Mouse (Mus musculus) midbrain, embryonic 13.5 days (tissue): ENCODE results near the gene Hoxa2. TPM values are rescaled to one million over a fixed set of nuclear protein-coding genes. Genes with fewer than 3 reads are reported as not detected.

Experiments
- ATAC-seq: fragments of 200-750 bp; cut with Nextera tagmentation; 2 replicates; pipeline ENCODE4 v1.8.0; 2017; ENCODE audit warnings: mild to moderate bottlenecking, moderate TSS enrichment, moderate library complexity
- H3K27ac ChIP-seq: fragments of 300-500 bp; sonication (generic); 2 replicates; pipeline ENCODE4 v1.5.1; 2015; ENCODE audit warnings: inconsistent platforms, mild to moderate bottlenecking, moderate library complexity
- H3K27me3 ChIP-seq: fragments of 300-500 bp; sonication (generic); 2 replicates; pipeline ENCODE4 v1.6.1; 2015; ENCODE audit warnings: mild to moderate bottlenecking, inconsistent platforms
- H3K36me3 ChIP-seq: fragments of 300-500 bp; sonication (generic); 2 replicates; pipeline ENCODE4 v1.6.1; 2015; ENCODE audit warnings: mild to moderate bottlenecking, inconsistent platforms
- H3K4me1 ChIP-seq: fragments of 300-500 bp; sonication (generic); replicated peaks from 2 replicates; pipeline ENCODE4 v1.6.1; 2015; ENCODE audit warnings: inconsistent platforms
- H3K4me2 ChIP-seq: fragments of 300-500 bp; sonication (generic); replicated peaks from 2 replicates; pipeline ENCODE4 v1.6.1; 2015; ENCODE audit warnings: moderate library complexity, mild to moderate bottlenecking, inconsistent platforms
- H3K4me3 ChIP-seq: fragments of 300-500 bp; sonication (generic); replicated peaks from 2 replicates; pipeline ENCODE4 v1.5.1; 2015; ENCODE audit warnings: mild to moderate bottlenecking, inconsistent platforms
- H3K9ac ChIP-seq: fragments of 300-500 bp; sonication (generic); replicated peaks from 2 replicates; pipeline ENCODE4 v1.6.1; 2015; ENCODE audit warnings: mild to moderate bottlenecking, inconsistent platforms
- H3K9me3 ChIP-seq: fragments of 300-500 bp; sonication (generic); 2 replicates; pipeline ENCODE4 v1.6.1; 2016; ENCODE audit warnings: mild to moderate bottlenecking, inconsistent platforms
- WGBS: fragments of 180-500 bp; shearing (Covaris S2); methylation state at CpG from one replicate; pipeline ENCODE4 v1.1.7; 2015; 5-methylcytosine and 5-hydroxymethylcytosine counted together
- polyA plus RNA-seq: library from polyadenylated mRNA; unstranded; fragments of >200 nt; fragmentation: Nextera tagmentation; extraction: Ambion mirVana; gene quantifications from 2 replicates; pipeline ENCODE4 v1.2.1, GENCODE M21; 2015

The Hoxa2 gene
- polyA plus RNA-seq, 1 experiment from 2014 or later = not detected

DNA sequence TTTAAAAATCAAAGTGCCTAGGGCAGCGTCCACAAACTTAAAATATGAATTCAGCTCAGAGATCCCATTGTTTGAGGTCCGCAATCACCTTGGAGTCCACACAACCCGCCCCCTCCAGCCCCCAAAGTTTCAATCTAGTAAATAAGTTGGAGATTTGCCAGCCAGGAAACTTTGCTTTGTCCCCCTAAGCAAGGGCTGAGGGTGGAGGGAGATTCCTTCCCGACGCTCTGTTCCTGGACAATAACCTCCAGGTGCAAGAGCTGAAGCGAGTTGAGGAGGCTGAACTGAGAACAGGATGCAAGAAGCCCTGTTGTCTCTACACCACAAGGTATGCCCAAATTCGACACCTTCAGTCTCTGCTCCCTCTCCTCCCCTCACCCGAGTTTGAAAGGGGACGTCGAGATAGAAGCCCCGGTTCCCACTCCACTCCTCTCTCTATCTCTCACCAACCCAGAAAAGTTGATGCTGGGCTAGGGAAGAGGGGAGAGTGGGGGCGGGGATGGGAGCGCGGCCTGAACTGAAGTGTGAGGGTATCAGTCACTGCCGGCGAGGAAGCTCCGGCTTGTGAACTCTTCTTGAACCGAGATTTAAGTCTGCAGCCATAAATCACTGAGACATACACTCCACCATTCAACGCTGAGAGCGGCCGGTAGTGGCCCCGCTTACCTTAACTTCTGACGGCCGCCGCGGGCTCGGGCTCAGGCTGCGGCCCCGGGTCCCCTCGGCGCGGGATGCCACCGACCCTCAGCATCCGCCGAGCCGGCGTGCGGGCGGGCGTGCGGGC, 10.5 kb upstream of the Hoxa2 start:
- Histone ChIP-seq H3K4me1 (peaks cover 7% of the 10 kb centered on the region), H3K4me2 (no peak overlapping the region), H3K27me3 (peaks cover 99% of the 10 kb centered on the region), H3K9me3 (no peaks in the 10 kb centered on the region), H3K27ac (no peak overlapping the region), H3K9ac (no peak overlapping the region), H3K36me3 (no peaks in the 10 kb centered on the region), H3K4me3 (no peak overlapping the region)
- no peak for ATAC-seq
- under 1% methylated on average over 41 of the region's 41 CpGs for WGBS

DNA sequence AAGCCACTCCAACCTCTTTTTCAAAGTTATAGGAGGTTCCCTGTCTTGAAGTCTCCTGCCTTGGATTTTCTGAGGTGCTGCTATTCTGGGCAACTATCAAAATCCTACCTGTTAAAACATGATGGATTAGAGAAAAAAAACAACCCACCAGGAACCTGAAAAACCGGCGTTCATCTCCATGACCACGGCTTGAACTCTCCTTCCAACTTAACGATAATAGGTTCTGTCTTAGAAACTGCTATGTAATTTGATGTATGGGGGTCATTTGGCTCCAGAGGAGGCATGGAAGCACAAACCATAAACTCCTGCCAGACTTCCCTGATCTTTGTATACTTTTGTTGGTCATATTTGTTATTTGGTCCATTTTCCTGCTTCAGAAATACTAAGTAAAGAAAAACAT, 9.0 kb upstream of the Hoxa2 start:
- 8% methylated on average over 4 of the region's 4 CpGs for WGBS
- Histone ChIP-seq H3K9ac (no peak overlapping the region), H3K4me2 (no peak overlapping the region)

DNA sequence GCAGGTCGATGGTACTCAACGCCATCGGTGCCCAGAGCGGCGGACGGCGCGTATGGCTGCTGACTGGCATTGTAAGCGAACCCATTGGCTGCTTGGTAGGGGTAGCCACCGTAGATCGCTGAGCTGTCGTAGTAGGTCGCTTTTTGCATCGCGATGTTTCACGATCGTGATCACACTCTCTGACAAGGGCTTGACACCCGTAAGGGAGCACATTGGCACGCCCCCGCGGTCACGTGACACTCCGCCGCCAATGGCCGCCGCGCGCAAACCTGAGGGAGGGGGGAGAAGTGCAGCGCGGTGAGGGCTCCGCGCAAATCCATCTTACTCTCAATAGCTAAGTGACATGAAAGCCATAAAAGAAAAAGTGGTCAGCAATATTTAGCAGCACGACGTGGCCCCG, 7.9 kb upstream of the Hoxa2 start:
- peaks cover 98% of the 10 kb centered on the region for H3K27me3 ChIP-seq
- no peak for ATAC-seq

More for the DNA sequence above, 9.0 kb upstream of the Hoxa2 start:
- H3K36me3 ChIP-seq = no peaks in the 10 kb centered on the region
- H3K27ac ChIP-seq = no peak overlapping the region
- no peaks in the 10 kb centered on the region for H3K9me3 ChIP-seq
- no peak overlapping the region for H3K4me3 ChIP-seq
- ATAC-seq = no peak
- peaks cover 7% of the 10 kb centered on the region for H3K4me1 ChIP-seq
- peaks cover 98% of the 10 kb centered on the region for H3K27me3 ChIP-seq

DNA sequence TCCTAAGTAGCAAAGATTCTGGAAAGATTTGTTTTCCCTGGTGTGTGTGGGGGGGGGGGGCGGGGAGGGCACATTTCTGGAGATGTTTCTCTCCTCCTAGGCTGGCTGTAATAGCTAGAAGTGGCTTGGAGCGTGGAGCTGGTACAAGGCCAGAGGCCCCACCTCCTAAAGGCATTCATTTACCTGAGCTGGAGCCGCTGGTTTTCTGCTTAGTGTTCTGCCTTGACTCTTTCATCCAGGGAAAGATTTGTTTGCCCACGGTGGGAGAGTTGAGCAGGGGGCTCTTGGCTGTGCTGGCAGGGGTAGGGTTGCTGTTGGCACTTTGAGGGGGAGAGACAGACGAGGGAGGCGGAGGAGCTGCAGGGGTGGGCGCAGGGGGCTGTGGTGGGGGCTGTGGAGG, 7.3 kb upstream of the Hoxa2 start:
- no peaks in the 10 kb centered on the region for H3K9me3 ChIP-seq
- peaks cover 98% of the 10 kb centered on the region for H3K27me3 ChIP-seq
- H3K36me3 ChIP-seq = no peaks in the 10 kb centered on the region
- no peak overlapping the region for H3K4me2 ChIP-seq
- no peak overlapping the region for H3K9ac ChIP-seq
- no peak for ATAC-seq
- no peak overlapping the region for H3K4me3 ChIP-seq
- H3K4me1 ChIP-seq = peaks cover 7% of the 10 kb centered on the region
- 4% methylated on average over 7 of the region's 7 CpGs for WGBS
- no peak overlapping the region for H3K27ac ChIP-seq

More for the DNA sequence above, 7.9 kb upstream of the Hoxa2 start:
- Histone ChIP-seq H3K9me3 (no peaks in the 10 kb centered on the region), H3K27ac (no peak overlapping the region), H3K9ac (no peak overlapping the region), H3K4me1 (peaks cover 7% of the 10 kb centered on the region), H3K4me3 (peak overlapping the region; percentile 1; the same call in 1 of the 2 replicates), H3K4me2 (peak overlapping the region; percentile 22; the same call in 1 of the 2 replicates), H3K36me3 (no peaks in the 10 kb centered on the region)
- WGBS = 0% methylated on average over 35 of the region's 35 CpGs

DNA sequence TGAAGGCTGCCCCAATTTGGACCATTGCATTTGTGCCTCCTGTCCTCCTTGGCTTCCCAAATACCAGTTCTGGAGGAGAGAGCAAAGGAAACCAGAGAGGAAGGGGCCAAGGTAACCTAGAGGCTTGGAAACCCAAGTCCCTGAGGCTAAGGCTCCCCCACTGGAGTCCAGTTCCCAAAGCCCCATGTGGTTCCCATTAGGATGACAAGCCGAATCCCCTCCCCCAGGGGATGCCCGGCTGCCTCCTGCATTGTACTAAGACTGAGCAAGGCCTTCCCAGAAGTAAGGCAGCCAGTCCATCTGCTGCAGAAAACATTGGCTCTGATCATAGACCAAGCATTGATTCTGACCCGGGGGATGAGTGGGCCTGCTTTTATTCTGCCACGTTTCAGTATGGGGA, 6.7 kb upstream of the Hoxa2 start:
- H3K4me1 ChIP-seq = peaks cover 7% of the 10 kb centered on the region
- no peaks in the 10 kb centered on the region for H3K9me3 ChIP-seq
- no peak overlapping the region for H3K4me2 ChIP-seq
- H3K36me3 ChIP-seq = no peaks in the 10 kb centered on the region
- ATAC-seq = no peak
- no peak overlapping the region for H3K9ac ChIP-seq
- H3K4me3 ChIP-seq = no peak overlapping the region
- H3K27ac ChIP-seq = no peak overlapping the region
- 5% methylated on average over 4 of the region's 4 CpGs for WGBS
- peaks cover 98% of the 10 kb centered on the region for H3K27me3 ChIP-seq

DNA sequence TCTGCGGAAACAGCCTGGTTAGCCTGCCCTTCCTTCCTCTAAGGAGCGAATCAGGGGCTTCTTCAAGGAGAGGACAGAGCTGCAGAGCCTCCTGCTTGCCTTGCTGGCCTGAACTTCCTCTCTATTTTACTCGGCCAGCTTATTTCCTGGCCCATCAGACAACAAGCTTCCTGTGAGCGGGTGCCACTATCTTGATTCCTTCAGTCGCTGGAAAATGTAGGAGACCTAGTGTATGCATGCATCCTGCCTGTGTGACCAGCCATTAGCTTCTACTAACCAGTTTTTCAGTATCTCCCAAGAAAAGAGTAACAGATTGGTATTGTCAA, 6.2 kb upstream of the Hoxa2 start:
- H3K36me3 ChIP-seq = no peaks in the 10 kb centered on the region
- H3K9ac ChIP-seq = no peak overlapping the region
- 2% methylated on average over 5 of the region's 5 CpGs for whole genome bisulfite sequencing
- no peak overlapping the region for H3K4me3 ChIP-seq
- H3K4me2 ChIP-seq = no peak overlapping the region
- H3K4me1 ChIP-seq = peaks cover 7% of the 10 kb centered on the region
- H3K9me3 ChIP-seq = no peaks in the 10 kb centered on the region
- no peak overlapping the region for H3K27ac ChIP-seq
- no peak for ATAC-seq
- peaks cover 98% of the 10 kb centered on the region for H3K27me3 ChIP-seq

DNA sequence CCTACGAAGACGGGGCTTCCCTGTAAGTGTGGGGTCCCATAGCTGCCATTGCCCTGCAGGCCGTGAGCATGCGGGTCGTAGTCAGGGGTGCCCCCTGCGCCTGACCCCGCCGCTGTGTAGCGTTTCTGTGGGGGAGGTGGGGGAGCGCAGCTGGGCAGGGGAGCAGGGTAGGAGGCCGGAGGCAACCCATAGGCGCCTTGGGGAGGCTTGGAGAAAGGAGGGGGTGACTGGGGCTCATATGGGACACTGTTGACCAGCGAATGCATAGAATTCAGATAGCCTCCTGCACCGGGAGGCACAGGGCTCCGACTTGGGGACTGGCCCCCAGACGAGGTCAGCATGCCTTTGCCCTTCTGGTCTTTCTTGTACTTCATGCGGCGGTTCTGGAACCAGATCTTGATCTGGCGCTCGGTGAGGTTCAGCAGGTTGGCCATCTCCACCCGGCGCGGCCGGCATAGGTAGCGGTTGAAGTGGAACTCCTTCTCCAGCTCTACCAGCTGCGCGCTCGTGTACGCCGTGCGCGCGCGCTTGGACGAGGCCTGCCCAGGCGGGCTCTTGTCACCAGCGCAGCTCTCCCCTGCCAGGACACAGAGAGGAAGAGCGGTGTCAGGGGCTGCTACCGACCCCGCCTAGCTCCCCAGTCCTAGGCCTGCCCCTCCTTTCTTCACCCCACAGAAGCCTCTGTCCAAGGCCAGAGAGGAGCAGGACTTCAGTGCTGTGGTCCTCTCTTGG, 5.7 kb upstream of the Hoxa2 start:
- ATAC-seq = no peak
- Histone ChIP-seq H3K36me3 (no peaks in the 10 kb centered on the region), H3K4me1 (peaks cover 7% of the 10 kb centered on the region), H3K27me3 (peaks cover 98% of the 10 kb centered on the region), H3K4me2 (no peak overlapping the region), H3K4me3 (no peak overlapping the region), H3K9ac (no peak overlapping the region), H3K9me3 (no peaks in the 10 kb centered on the region), H3K27ac (no peak overlapping the region)
- under 1% methylated on average over 40 of the region's 40 CpGs for WGBS

DNA sequence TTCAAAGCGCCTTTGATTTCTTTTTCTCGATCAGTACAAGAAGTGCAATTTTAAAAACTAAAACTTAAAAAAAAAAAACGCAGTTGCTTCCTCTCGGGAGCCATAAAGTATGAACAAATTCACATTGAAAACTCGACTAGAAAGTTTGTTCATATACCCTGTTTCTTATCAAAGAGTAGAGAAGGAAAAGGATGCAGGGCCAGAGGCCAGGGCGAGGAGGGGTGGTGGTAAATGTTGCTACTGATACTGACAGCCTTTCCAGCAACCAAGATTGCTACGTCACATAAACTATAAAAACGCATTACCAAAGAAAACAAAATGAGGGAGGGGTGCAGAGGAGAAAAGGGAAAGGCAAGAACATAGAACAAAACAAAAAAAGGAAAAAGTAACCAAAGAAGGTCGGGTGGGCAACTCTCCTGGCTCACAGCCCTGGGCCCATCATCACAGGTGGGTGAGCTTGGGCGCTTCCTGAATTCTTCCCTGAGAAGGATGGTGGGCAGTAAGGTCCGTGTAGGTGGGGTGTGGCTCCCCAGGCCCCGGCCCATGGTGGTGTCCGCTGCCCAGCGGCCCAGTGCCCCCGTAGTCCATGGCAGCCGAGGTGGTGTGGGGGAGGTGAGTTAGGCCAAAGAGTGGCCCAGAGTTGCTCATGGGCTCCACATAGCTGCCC, 5.0 kb upstream of the Hoxa2 start:
- Histone ChIP-seq H3K27me3 (peaks cover 98% of the 10 kb centered on the region), H3K4me2 (no peak overlapping the region), H3K36me3 (no peaks in the 10 kb centered on the region), H3K4me1 (peaks cover 7% of the 10 kb centered on the region), H3K9ac (no peak overlapping the region), H3K27ac (no peak overlapping the region), H3K9me3 (no peaks in the 10 kb centered on the region), H3K4me3 (no peak overlapping the region)
- 2% methylated on average over 16 of the region's 16 CpGs for WGBS
- no peak for ATAC-seq

DNA sequence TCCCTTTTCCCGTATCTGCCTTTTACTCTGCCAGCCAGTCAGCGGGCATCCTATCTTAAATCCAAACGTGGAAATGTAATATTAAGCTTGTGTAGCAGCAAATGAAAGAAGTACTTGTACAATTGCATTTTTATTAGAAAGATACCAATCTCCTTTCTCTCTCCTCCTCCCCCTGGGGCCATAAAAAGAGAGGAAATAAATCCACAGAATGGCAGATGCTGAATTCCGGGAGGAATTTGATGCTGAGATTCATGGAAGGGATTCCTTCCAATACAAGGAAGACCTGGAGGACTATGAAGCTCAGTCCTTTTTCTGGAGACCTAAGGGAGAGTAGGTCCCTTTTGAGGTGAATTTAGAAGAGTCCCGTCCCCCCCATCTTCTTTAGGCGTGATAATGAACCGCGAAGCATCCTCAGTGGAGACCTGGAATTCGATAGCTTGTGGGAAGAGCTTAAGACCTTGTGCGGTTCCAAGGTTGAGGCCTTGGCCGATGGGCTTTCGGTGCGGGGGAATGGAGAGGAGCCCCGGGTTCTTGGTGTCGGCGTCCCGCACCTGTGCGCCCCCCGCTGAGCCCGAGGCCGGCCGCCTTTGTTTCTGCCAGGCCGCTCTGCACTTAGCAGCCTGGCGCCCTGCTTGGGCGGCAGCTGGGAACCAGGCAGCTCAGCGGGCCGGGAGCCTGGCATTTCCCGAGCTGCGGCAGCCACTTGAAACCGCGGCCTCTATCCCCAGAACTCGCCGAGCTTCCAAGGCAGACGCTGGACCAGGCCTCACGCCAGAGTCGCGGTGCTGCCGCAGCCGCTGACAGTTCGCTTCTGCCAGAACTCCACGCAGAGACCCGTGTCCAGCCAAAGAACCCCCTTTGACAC, 3.8 kb upstream of the Hoxa2 start:
- peaks cover 7% of the 10 kb centered on the region for H3K4me1 ChIP-seq
- H3K4me2 ChIP-seq = no peak overlapping the region
- 2% methylated on average over 40 of the region's 42 CpGs for WGBS
- H3K27me3 ChIP-seq = peaks cover 98% of the 10 kb centered on the region
- H3K9ac ChIP-seq = no peak overlapping the region
- no peaks in the 10 kb centered on the region for H3K9me3 ChIP-seq
- no peak overlapping the region for H3K27ac ChIP-seq
- no peak overlapping the region for H3K4me3 ChIP-seq
- ATAC-seq = no peak
- H3K36me3 ChIP-seq = no peaks in the 10 kb centered on the region

DNA sequence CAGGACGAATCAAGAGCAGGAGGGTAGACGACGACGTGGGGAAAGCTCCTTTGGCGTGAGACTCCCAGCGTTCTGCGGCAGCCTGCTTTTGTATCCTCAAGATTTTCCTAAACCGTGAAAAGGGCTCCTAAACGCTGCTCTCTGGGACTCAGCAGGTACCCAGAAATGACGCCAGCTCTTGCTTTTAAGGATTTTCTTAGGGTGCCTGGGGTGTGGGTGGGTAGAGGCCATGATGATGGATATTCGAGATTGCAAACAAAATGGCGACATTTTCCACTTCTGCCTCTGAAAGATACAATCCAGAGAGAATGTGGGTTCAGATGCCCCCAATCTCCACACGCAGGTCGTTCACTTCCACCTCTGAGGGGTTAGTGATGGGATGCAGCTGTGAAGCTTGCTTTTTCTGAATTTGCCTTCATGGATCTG, 3.1 kb upstream of the Hoxa2 start:
- Histone ChIP-seq H3K9ac (no peak overlapping the region), H3K36me3 (no peaks in the 10 kb centered on the region), H3K4me1 (peaks cover 5% of the 10 kb centered on the region), H3K4me2 (no peak overlapping the region), H3K27ac (no peak overlapping the region), H3K27me3 (peaks cover 98% of the 10 kb centered on the region), H3K4me3 (no peak overlapping the region), H3K9me3 (no peaks in the 10 kb centered on the region)
- under 1% methylated on average over 14 of the region's 14 CpGs for WGBS
- no peak for ATAC-seq

DNA sequence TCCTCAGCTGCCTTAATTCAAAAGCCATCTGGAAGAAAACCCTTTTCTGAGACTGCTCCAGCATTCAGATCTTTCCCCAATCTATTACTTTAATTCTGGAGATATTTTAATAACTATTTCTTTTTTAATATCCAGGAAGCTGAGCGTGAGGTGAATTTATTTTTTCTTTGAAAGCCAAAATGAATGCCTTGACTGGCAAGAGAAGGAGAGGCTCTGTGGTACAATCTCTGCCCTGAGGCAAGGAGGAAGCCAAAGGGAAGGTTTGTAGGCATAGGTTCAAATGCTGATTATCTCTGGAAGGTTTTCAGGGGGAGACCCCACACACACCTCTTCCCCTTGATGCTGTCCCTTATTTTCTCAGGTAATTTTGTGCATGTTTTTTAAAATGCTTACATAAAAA, 2.5 kb upstream of the Hoxa2 start:
- H3K36me3 ChIP-seq = no peaks in the 10 kb centered on the region
- ATAC-seq = no peak
- no peaks in the 10 kb centered on the region for H3K9me3 ChIP-seq
- WGBS = 6% methylated on average over 1 of the region's 1 CpGs
- H3K27ac ChIP-seq = no peak overlapping the region
- peaks cover 97% of the 10 kb centered on the region for H3K27me3 ChIP-seq
- H3K4me3 ChIP-seq = no peak overlapping the region
- H3K4me2 ChIP-seq = no peak overlapping the region
- H3K9ac ChIP-seq = no peak overlapping the region
- no peaks in the 10 kb centered on the region for H3K4me1 ChIP-seq
